Mouse (Mus musculus): ENCODE measurements around the gene Siglecg. TPM values are rescaled to one million over a fixed set of nuclear protein-coding genes. Genes with fewer than 3 reads are reported as not detected.

Gene Siglecg
- polyA plus RNA-seq, 1 experiment, result 1.6 TPM

DNA sequence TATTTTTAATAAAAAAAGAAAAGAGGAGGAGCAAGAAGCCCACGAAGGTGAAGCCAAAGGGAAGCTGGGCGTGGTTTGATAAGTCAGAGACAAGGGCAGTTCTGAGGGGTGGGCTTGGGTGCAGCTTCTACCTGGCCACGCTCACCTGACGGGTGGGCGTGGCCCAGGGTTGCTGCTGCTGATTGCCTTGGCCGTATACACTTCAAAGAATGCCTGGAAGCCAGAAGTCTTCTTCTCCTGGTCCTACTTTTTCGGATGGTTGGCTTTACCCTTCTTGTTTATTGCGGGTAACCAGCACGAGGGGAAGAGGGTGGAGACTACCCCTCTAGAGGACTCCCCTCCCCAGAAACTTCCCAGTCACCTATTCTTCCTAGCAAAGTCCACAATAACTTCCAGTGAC lies 34.7 kb downstream of the Siglecg start:
- H3K4me3 ChIP-seq (ENCODE audit: insufficient read depth, poor library complexity, severe bottlenecking), result peak overlapping the region; percentile 27
- no peaks in the 10 kb centered on the region for H3K27me3 ChIP-seq (ENCODE audit: control insufficient read depth, insufficient read depth, insufficient read length)
- H3K79me3 ChIP-seq (ENCODE audit: low read depth), result peaks cover 8% of the 10 kb centered on the region
- H3K79me2 ChIP-seq (ENCODE audit: control insufficient read depth, insufficient read depth), result peaks cover 32% of the 10 kb centered on the region
- H3ac ChIP-seq (ENCODE audit: control insufficient read depth, insufficient read length, low read depth), result no peak overlapping the region
- no peaks in the 10 kb centered on the region for H3K36me3 ChIP-seq (ENCODE audit: control insufficient read depth, insufficient read depth)
- TF ChIP-seq USF1 (IDR thresholded peaks at IDR 0.05; ENCODE audit: low read depth), result no peak
- TF ChIP-seq MAX (IDR thresholded peaks at IDR 0.05), result no peak
- TF ChIP-seq CEBPB (IDR thresholded peaks at IDR 0.05; ENCODE audit: low read depth), result no peak
- TF ChIP-seq MYOG (IDR thresholded peaks at IDR 0.05; ENCODE audit: control insufficient read depth, extremely low read depth, insufficient read length), result no peak
- no peak for TF ChIP-seq MYOD1 (IDR thresholded peaks at IDR 0.05; ENCODE audit: control insufficient read depth, insufficient read length, low read depth)
- no peak for TF ChIP-seq CTCF (IDR thresholded peaks at IDR 0.05; ENCODE audit: control insufficient read depth, insufficient read depth, insufficient read length)

GRCm38 (mm10) chr7:43443126-43443916 lies 35.3 kb downstream of the Siglecg start:
- H3K27me3 ChIP-seq (ENCODE audit: control insufficient read depth, insufficient read depth, insufficient read length), result no peaks in the 10 kb centered on the region
- H3K4me3 ChIP-seq (ENCODE audit: insufficient read depth, poor library complexity, severe bottlenecking), result peak overlapping the region; percentile 27
- peak overlapping the region; percentile 56 for H3ac ChIP-seq (ENCODE audit: control insufficient read depth, insufficient read length, low read depth)
- peaks cover 8% of the 10 kb centered on the region for H3K79me3 ChIP-seq (ENCODE audit: low read depth)
- H3K36me3 ChIP-seq (ENCODE audit: control insufficient read depth, insufficient read depth), result no peaks in the 10 kb centered on the region
- H3K79me2 ChIP-seq (ENCODE audit: control insufficient read depth, insufficient read depth), result peaks cover 35% of the 10 kb centered on the region
- TF ChIP-seq CEBPB (IDR thresholded peaks at IDR 0.05; ENCODE audit: low read depth) (no peak), FOSL1 (IDR thresholded peaks at IDR 0.05; ENCODE audit: insufficient read depth, low read length, poor library complexity, severe bottlenecking) (no peak), MYOG (IDR thresholded peaks at IDR 0.05; ENCODE audit: control insufficient read depth, extremely low read depth, insufficient read length) (no peak), MAX (IDR thresholded peaks at IDR 0.05) (no peak), CTCF (IDR thresholded peaks at IDR 0.05; ENCODE audit: control insufficient read depth, insufficient read depth, insufficient read length) (no peak), USF1 (IDR thresholded peaks at IDR 0.05; ENCODE audit: low read depth) (no peak), MYOD1 (IDR thresholded peaks at IDR 0.05; ENCODE audit: control insufficient read depth, insufficient read length, low read depth) (no peak)

DNA sequence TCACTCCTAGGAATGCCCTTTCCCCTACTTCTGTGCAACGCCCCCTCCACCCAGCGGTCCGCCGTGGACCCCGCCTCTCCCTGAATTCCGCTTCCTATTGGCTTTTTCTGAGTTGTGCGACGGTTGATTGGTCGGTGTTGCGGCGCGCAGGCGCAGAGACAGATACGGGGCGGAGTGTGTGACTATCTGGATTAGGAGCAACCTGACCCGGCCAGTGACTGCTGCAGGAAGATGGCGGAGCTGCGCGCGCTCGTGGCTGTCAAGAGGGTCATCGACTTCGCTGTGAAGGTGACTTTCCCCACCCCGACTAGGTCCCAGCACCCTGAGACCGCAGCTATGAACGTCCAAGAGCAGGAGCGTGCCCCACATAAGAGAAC lies 35.9 kb downstream of the Siglecg start, which contains the start of the genes Etfb and Gm45233:
Gene Etfb (plus strand): TSS at position 167 of the 377 bp plus-strand sequence.
Gene Gm45233 (plus strand): TSS at position 212 of the 377 bp plus-strand sequence.
- Histone ChIP-seq H3ac (ENCODE audit: control insufficient read depth, insufficient read length, low read depth) (peak within 1 kb of the TSS; percentile 73), H3K4me3 (ENCODE audit: insufficient read depth, poor library complexity, severe bottlenecking) (peak within 1 kb of the TSS; percentile 27)
- TF ChIP-seq FOSL1 (IDR thresholded peaks at IDR 0.05; ENCODE audit: insufficient read depth, low read length, poor library complexity, severe bottlenecking), result no peak
- no peak for TF ChIP-seq MYOG (IDR thresholded peaks at IDR 0.05; ENCODE audit: control insufficient read depth, extremely low read depth, insufficient read length)

GRCm38 (mm10) chr7:43447801-43448200 lies 39.8 kb downstream of the Siglecg start:
- peaks cover 35% of the 10 kb centered on the region for H3K79me2 ChIP-seq (ENCODE audit: control insufficient read depth, insufficient read depth)
- TF ChIP-seq CTCF (IDR thresholded peaks at IDR 0.05; ENCODE audit: control insufficient read depth, insufficient read depth, insufficient read length) (no peak), MAX (IDR thresholded peaks at IDR 0.05) (no peak), MYOD1 (IDR thresholded peaks at IDR 0.05; ENCODE audit: control insufficient read depth, insufficient read length, low read depth) (no peak), CEBPB (IDR thresholded peaks at IDR 0.05; ENCODE audit: low read depth) (no peak), MYOG (IDR thresholded peaks at IDR 0.05; ENCODE audit: control insufficient read depth, extremely low read depth, insufficient read length) (no peak), FOSL1 (IDR thresholded peaks at IDR 0.05; ENCODE audit: insufficient read depth, low read length, poor library complexity, severe bottlenecking) (no peak), USF1 (IDR thresholded peaks at IDR 0.05; ENCODE audit: low read depth) (no peak)
- no peaks in the 10 kb centered on the region for H3K27me3 ChIP-seq (ENCODE audit: control insufficient read depth, insufficient read depth, insufficient read length)
- no peaks in the 10 kb centered on the region for H3K36me3 ChIP-seq (ENCODE audit: control insufficient read depth, insufficient read depth)
- peaks cover 8% of the 10 kb centered on the region for H3K79me3 ChIP-seq (ENCODE audit: low read depth)
- H3ac ChIP-seq (ENCODE audit: control insufficient read depth, insufficient read length, low read depth), result no peak overlapping the region
- H3K4me3 ChIP-seq (ENCODE audit: insufficient read depth, poor library complexity, severe bottlenecking), result no peak overlapping the region

More for the DNA sequence above, 35.9 kb downstream of the Siglecg start, which contains the start of the genes Etfb and Gm45233:
- Histone ChIP-seq H3K36me3 (ENCODE audit: control insufficient read depth, insufficient read depth) (no peaks in the 10 kb centered on the region), H3K27me3 (ENCODE audit: control insufficient read depth, insufficient read depth, insufficient read length) (no peaks in the 10 kb centered on the region), H3K79me2 (ENCODE audit: control insufficient read depth, insufficient read depth) (peaks cover 35% of the 10 kb centered on the region), H3K79me3 (ENCODE audit: low read depth) (peaks cover 8% of the 10 kb centered on the region)

DNA sequence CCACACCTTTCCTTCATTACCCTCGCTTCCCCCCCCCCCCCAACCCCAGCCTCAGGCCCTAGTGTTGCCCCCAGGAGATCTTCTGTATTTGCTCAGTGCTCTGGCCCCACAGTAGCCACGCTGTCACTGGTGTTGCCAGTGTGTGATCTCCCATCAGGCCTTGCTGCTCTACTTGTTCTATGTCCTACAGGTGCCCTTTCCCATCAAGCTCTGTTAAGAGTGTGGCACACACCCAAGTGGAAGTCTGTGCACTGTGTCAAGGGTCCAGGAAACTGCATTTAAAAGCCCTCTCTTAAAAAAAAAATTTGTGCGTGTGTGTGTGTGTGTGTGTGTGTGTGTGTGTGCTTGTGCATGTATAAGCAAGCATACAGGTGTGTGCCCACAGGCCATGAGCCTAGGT lies 40.2 kb downstream of the Siglecg start:
- Histone ChIP-seq H3K27me3 (ENCODE audit: control insufficient read depth, insufficient read depth, insufficient read length) (no peaks in the 10 kb centered on the region), H3K4me3 (ENCODE audit: insufficient read depth, poor library complexity, severe bottlenecking) (no peak overlapping the region), H3ac (ENCODE audit: control insufficient read depth, insufficient read length, low read depth) (no peak overlapping the region), H3K79me3 (ENCODE audit: low read depth) (peaks cover 8% of the 10 kb centered on the region), H3K36me3 (ENCODE audit: control insufficient read depth, insufficient read depth) (no peaks in the 10 kb centered on the region), H3K79me2 (ENCODE audit: control insufficient read depth, insufficient read depth) (peaks cover 35% of the 10 kb centered on the region)
- TF ChIP-seq MYOG (IDR thresholded peaks at IDR 0.05; ENCODE audit: control insufficient read depth, extremely low read depth, insufficient read length), result no peak
- TF ChIP-seq USF1 (IDR thresholded peaks at IDR 0.05; ENCODE audit: low read depth), result no peak
- no peak for TF ChIP-seq CEBPB (IDR thresholded peaks at IDR 0.05; ENCODE audit: low read depth)
- no peak for TF ChIP-seq MAX (IDR thresholded peaks at IDR 0.05)

- Histone ChIP-seq H3K79me3 (ENCODE audit: low read depth) (peaks cover 2% of the 10 kb centered on the region), H3K79me2 (ENCODE audit: control insufficient read depth, insufficient read depth) (peaks cover 27% of the 10 kb centered on the region), H3K4me3 (ENCODE audit: insufficient read depth, poor library complexity, severe bottlenecking) (no peak overlapping the region), H3K27me3 (ENCODE audit: control insufficient read depth, insufficient read depth, insufficient read length) (no peaks in the 10 kb centered on the region), H3K36me3 (ENCODE audit: control insufficient read depth, insufficient read depth) (peaks cover 5% of the 10 kb centered on the region), H3ac (ENCODE audit: control insufficient read depth, insufficient read length, low read depth) (no peak overlapping the region)
- no peak for TF ChIP-seq CTCF (IDR thresholded peaks at IDR 0.05; ENCODE audit: control insufficient read depth, insufficient read depth, insufficient read length)
- no peak for TF ChIP-seq MYOG (IDR thresholded peaks at IDR 0.05; ENCODE audit: control insufficient read depth, extremely low read depth, insufficient read length)
- no peak for TF ChIP-seq MAX (IDR thresholded peaks at IDR 0.05)
- no peak for TF ChIP-seq USF1 (IDR thresholded peaks at IDR 0.05; ENCODE audit: low read depth)
- TF ChIP-seq CEBPB (IDR thresholded peaks at IDR 0.05; ENCODE audit: low read depth), result no peak
- no peak for TF ChIP-seq FOSL1 (IDR thresholded peaks at IDR 0.05; ENCODE audit: insufficient read depth, low read length, poor library complexity, severe bottlenecking)
- TF ChIP-seq MYOD1 (IDR thresholded peaks at IDR 0.05; ENCODE audit: control insufficient read depth, insufficient read length, low read depth), result no peak
These were observed 41.8 kb downstream of the Siglecg start for GRCm38 (mm10) chr7:43449811-43450210.
